Mouse (Mus musculus) testis, postnatal 14 days (tissue): ENCODE data around the gene Xrn1.
"Not testable (repeated sequence)": the region's sequence is repeated elsewhere in the genome, so short reads cannot be mapped to it uniquely, and the experiment has no call there.

Experiments used
- DNase-seq: peaks from one replicate; pipeline ENCODE4 v3.0.0; 2021; ENCODE audit warnings: low spot score

Gene Xrn1

DNA sequence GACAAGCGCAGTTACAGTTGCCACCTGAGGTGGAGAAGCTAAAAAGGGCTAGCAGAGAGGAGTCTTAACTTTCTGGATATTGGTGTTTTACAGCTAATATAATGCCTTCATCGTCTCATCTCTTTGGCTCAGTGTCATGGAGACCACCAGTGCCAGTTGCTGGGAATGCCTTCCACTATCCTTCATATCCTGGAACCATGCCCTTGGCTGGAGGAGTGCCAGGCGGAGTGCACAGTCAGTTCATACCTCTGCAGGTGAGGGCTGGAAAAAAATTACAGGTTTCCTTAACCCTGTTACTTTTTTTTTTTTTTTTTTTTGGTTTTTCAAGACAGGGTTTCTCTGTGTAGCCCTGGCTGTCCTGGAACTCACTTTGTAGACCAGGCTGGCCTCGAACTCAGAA, 96.9 kb downstream of the Xrn1 start:
- DNase-seq, result no peak

DNA sequence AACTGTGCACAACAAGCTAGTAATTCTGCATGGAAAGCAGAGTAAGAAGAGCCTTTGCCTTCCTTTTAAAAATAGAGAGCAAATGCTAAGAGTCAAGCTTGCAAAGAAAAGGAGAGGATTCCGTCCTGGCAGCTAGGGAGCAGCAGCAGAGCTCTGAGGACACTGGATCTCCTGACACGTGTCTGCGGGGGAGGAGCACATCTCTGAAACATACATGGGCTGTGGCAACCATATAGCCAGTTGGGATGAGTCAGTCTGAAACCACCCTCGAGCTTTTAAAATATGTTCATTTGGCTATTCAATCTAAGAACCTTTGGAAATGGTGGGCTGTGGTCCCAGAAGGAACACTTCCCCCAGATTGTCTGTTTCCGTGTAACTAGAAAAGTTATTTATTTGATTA, 100.3 kb downstream of the Xrn1 start:
- DNase-seq, result no peak

DNA sequence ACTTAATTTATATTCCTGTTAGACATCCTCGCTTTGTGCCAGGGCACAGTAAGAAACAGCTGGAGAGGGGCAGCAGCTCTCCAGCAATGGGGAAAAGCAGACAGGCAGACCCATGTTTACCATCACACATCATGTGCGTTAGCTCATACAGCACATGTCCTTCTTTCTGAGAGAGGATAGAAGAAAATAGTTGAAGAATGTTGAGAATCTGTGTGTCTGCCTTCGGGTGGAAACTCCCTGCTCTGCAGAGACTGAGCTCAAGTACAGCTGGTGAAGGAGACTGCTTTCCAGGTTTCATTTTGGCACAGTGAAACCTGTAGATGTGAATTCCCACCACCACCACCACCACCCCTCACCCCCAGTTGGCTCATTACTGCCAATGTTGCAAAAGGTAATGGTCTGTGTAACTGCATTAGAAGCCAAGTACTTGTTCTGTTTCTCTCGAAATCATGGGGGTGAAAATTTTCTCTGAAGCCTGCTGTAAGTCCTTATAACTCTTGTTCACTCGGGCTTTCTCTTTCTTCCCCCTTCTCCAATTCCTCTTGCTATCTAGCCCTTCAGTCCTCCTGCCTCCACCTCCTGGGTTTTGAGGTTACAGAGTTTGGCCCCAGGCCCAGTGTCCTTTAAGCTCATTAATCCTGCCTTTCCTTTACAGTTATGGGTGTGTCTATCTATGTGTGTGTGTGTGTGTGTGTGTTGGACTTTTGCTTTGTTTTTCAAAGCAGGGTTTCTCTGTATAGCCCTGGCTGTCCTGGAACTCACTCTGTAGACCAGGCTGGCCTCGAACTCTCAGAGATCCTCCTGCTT, 102.1 kb downstream of the Xrn1 start:
- DNase-seq, result no peak

DNA sequence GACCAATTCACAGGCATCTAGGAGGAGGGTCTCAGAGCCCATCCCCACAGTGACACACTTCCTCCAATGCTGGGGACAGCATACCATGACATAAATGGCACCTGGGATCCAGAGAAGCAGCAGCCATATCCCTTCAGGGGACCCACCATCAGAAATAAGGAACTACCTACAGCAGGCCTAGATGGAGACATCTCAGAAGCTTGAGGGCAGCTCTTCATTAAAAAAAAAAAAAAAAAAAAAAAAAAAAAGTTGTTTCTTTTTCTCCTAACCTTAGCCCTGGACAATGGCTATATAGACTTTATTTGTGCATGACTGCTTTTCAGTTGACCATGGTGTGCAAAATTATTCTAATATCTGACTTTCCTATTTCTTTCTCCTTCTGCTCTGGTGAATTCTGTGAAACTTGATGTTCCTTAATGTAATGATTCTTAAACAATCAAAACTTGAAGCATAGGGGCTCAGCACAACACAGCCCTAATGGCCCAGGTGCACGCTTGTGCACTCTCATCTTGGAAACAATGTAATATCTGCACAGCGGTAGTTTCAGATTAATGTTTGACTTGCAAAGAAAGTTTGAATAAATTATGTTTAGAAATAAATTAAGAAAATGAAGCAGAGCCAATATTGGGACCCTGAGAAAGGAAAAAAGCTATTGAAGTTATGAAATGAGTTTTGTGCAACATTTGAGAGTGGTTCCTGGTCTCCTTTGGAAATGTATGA, 108.7 kb downstream of the Xrn1 start:
- no peak for DNase-seq

GRCm38 (mm10) chr9:96063803-96064475, 109.4 kb downstream of the Xrn1 start:
- DNase-seq, result no peak

- DNase-seq, result no peak
These were observed 112.9 kb downstream of the Xrn1 start for GRCm38 (mm10) chr9:96067507-96067906.

GRCm38 (mm10) chr9:96078752-96079315, 124.3 kb downstream of the Xrn1 start:
- no peak for DNase-seq

DNA sequence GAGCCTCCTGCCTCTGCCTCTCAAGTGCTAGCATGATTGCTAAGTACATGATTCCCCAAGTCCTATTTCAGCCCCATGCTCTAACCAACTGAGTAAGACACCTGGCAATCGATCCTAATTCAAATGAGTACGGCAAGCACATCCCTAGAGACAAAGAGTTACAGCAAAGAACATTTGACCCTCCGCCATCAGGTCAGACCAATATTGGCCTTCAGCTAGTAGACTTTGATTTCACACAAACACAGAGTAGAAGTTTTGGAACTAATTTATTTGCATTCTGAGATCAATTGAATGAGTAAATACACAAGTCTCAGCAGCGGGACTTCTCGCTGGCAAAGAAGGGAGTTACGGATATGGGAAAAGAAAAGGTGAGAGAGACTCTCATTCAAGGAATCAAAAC, 130.7 kb downstream of the Xrn1 start:
- no peak for DNase-seq

DNA sequence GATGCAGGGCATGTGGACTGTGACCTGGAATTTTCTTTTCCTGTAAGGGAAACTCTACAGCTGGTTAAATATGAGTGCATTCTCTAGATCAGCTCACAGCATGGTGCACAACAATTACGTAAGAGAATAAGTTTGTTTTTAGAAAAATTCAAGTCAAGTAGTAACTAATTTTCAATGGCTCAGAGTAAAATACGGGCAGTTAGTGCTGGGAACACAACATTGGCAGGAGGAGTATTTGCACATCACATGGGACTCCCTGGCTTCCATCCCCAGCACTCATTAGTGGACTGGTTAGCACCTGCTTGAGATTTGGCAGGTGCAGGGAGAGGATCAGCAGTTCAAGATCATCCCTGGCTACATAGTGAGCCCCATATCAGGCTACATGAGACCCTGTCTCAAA, 133.1 kb downstream of the Xrn1 start:
- no peak for DNase-seq

DNA sequence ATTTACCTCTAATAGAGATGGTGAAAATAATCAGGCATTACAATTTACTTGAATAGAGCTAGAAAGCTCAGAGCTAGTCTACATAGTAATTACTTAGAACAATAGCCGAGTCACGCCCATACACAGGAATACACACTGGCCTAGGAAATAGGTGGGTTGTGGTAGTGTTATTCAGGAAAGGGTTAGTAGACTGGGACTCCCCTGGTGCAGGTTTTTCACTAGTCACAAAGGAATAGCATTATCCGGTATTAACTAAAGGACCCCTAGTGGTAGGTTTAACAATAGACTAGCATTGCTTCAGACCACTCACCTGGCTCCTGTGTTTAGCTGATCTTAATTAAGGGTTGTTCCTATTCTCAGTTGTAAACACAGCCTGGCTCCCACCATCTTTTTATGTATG, 133.9 kb downstream of the Xrn1 start:
- not testable (repeated sequence) for DNase-seq

DNA sequence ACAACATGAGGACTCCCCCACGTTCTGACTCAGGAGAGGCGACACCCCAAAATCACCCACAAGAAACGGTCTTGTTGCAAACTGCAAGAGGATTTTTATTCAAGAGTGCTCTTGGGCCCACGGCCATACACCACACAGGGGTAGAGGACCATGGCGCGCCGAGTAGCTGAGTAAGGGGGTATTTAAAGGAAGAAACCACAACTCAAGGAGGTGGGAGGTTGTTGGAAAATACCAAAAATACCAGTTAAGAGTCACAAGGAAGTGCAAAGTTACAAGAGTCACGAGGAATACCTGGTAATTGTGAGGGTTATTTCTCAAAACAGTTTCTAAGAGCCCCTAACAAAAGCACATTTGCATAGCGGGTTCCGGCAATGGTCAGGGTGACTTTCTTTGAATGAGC, 138.1 kb downstream of the Xrn1 start:
- DNase-seq, result not testable (repeated sequence)

DNA sequence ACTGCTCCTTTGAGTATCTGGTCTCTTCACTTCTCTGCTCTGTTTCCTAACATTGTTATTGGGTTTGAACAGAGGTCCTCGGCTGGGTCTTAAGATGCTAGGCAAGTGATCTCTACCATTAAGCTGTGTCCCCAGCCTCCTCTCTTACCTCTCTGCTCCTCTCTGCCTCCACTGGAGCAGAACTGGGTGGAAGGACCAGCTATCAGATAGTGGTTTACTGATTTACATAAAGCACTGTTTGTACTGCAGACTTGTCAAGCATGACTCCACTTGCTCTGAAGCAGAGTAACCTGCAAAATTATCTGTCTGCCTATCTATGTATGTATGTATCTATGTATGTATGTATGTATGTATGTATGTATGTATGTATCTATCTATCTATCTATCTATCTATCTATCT, 138.7 kb downstream of the Xrn1 start:
- no peak for DNase-seq

DNA sequence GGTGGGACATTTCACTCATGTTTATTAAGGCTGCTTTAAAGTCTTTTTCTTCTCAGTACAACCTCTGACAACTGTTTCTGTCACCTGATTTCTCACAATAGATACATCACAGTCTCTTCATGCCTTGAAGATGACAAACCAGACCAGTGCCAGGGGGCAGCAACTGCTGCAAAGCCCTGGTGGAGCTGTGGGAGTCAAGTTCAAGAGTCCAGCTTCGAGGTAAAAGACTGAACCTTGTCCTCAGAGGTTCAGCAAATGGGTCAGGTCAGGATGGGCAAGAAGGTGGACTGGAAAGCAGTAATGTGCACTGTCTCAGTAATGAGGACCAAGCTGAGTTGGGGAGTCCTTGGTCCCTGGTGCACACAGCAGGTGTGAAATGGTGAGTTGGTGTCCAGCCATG, 139.8 kb downstream of the Xrn1 start:
- DNase-seq, result no peak

- DNase-seq, result no peak
These were observed 140.6 kb downstream of the Xrn1 start for GRCm38 (mm10) chr9:96095192-96095591.

- peak; percentile 38 for DNase-seq
These were observed 148.3 kb downstream of the Xrn1 start for GRCm38 (mm10) chr9:96102846-96103245.
